Comparison of ENCODE assay signal across 12 mouse cellular contexts in genomic region chrX:74108747-74109146, GRCm38 (mm10). TPM values are rescaled to one million over a fixed set of nuclear protein-coding genes. Genes with fewer than 3 reads are reported as not detected.
"Had no signal": no experiment of that assay in that cellular context is flagged by ENCODE, and none has a peak within 500 bp of the region (broad histone marks: within the 10 kb centered on the region; RNA-seq: fewer than 3 reads in every experiment).

No protein-coding gene starts in this region.

- DNase-seq: kidney, postnatal 10 days; kidney, postnatal 4 days; lung, adult 2 months; lung, postnatal 36 days; right cerebral cortex, postnatal 14 days; thymus, postnatal 14 days had no signal

RNA-seq across cellular contexts. Expression of gene Opn1mw, which starts 18.5 kb away (rescaled TPM):
- total RNA-seq: layer of hippocampus, postnatal 10 days; megakaryocyte progenitor cell, adult 5-6 weeks; midbrain, postnatal 0 days had no signal

RNA-seq across cellular contexts. Expression of gene Tex28, which starts 58.9 kb away (rescaled TPM):
- total RNA-seq: layer of hippocampus, adult 2 months; layer of hippocampus, postnatal 10 days; left cerebral cortex, adult 18-20 months; left cerebral cortex, postnatal 14 days; megakaryocyte progenitor cell, adult 5-6 weeks; midbrain, postnatal 0 days had no signal
